Mouse (Mus musculus): ENCODE measurements around the gene Gpd2.

Gene Gpd2

DNA sequence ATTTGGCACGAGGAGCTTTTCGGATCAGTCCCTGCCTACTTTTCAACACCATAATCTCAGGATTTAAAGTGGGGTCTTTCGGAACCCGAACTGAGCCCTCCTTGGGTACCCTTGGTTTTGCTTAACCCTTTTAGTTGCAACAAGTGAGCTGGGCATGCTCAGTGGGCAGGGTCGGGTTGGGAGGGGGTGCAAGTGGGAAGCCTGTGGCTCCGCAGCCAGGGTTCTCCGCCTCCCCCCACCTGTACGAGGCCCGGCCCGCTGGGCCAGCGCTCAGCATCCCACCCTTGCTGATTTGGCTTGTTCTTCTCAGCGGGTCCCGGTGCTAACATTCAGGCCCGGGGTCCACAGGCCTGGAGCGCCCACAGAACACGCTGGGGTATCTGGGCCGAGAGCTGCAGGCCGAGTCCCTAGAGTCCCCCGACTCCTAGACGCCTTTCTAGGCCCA lies at the start of gene Gpd2:
TSS of gene Gpd2 (plus strand) at position 161 of the 445 bp plus-strand sequence.
- no peak for DNase-seq (ENCODE audit: low spot score)

DNA sequence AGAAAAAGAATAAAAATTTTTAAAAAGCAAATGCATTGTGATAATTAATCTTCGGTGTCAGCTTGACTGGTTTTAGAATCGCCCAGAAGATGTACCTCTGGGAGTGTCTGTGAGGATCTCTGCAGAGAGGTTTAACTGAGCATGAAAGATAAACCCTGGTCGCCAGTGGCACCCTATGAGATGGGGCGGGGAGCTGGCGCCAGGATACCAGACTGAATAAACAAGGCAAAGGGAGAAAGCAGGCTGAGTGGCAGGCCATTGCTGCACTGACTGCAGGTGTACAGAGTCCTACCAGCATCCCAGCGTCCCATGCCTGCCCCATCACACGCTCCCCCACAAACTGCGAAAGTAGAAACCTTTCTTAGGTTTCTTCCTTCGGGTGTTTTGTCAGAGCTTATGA lies 49.2 kb upstream of the Gpd2 start:
- DNase-seq (ENCODE audit: low spot score): no peak

DNA sequence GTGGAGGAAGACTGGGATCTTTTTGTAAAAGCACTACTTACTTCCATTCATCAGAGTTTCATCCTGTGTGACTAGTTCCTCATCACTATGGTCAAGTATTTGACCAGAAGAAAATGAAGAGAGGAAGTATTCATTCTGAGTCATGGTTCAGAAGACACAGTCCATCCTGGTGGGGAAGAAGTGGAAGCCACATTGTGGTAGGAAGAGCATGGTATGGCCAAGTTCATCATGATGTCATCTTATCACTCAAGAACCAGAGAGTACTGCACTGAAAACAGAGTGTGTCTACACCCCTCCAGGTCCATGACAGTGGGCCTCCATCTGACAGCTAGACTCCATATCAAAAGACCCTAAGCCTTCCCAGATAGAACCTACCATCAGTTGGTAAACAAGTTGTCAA lies 46.6 kb upstream of the Gpd2 start:
- no peak for DNase-seq (ENCODE audit: low spot score)

DNA sequence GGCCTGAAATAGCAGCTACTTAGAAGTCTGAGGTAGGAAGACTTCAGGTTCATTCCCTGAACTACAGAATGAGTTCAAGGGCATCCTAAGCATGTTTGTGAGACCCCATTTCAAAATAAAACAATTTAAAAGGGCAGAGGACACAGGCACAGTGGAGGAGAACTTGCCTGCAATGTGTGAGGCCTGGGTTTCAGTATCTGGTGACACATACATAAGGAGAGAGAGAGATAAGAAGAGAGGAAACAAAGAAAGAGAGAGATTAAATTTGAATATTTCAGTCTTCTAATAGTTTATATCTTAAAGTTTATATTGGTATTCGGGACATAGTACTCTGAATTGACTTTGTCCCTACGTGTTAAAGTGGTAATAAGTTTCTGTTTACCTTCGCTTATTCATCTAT lies 38.4 kb upstream of the Gpd2 start:
- DNase-seq (ENCODE audit: low spot score): no peak

DNA sequence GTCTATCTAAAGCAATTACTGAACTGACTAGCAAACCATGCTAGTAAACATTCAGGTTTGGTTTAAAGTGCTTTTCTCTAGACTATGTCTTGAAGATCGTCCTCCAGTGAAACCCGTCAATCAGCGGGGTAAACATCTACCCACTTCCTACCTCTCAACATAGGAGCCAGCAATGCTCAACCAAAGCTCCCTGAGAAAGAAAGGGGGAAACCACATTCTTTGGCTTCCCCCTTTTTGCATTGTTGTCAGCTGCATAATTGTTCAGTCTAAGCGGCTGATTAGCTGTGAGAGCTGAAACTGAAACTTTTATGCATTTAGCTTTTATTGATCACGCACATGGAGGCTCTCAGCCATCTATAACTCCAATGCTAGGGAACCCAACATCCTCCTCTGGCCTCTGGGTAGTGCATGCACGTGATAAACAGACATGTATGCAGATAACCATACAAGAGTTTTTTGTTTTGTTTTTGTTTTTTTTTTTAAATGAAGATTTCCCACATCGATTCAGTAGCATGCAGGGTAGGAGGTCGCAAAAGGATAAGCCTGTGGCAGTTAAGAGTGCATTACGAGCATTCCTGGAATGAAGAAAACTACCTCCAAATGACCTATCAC lies 28.9 kb upstream of the Gpd2 start:
- DNase-seq (ENCODE audit: low spot score): no peak

DNA sequence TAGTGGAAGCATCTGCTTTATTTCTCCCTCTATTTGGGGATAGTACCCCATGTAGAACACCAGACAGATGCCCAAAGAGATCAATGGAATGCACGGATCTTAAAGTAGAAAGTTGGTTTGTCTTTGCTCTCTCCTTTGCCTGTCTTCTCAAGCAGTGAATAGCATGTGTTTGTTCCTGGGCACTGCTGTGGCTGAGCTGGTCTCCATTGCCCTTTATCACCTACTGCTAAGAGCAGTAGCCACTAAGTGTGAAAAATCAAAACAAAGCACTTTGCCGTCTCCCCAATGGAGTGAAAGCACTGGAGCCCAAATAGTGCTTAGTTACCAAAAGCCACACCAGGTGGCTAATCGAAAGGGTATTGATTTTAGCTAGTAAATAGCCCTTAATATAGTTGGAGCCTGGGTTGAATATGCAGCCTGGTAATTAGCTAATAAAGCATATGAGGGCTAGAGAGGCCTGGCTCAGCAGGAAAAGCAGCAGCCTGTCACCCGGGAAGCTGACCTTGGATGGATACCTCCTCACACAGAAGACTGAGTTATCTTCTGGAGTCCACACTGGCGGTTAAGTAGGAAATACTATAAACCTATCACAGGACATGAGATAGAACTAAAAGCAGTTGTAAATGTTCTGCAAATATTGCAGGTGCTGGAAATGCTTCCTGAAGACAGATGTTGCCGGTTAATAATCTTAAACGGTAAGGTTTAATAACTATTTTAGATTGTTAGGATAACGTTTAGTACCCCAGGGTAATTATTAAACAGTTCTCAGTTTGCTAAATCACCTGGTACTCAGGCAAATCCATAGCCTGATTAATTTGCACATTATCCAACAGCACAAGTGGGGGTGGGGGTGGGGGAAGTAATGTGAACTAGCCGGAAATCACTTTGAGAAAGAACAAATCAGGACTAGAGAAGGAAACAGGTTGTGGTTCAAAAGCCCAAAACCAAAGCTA lies 26.1 kb upstream of the Gpd2 start:
- DNase-seq (ENCODE audit: low spot score): no peak

DNA sequence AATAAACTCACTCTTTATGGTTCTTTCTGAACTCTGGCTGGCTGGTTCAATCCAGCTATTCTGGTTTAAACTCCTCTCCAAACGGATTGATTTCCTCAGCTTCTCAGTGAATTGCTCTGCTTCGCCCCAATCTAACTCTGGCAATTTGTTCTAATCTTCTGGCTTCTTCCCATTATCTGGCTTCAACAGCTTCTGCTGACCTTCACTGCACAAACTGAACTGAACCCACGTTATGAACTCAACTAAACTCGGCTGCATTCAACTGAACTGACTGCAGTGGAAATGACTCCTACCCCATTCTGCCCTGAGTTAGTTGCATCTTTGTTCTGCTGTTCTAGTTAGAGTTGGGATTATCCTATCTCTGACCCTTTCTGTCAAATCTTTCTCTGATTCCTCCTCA lies 24.1 kb upstream of the Gpd2 start:
- no peak for DNase-seq (ENCODE audit: low spot score)

DNA sequence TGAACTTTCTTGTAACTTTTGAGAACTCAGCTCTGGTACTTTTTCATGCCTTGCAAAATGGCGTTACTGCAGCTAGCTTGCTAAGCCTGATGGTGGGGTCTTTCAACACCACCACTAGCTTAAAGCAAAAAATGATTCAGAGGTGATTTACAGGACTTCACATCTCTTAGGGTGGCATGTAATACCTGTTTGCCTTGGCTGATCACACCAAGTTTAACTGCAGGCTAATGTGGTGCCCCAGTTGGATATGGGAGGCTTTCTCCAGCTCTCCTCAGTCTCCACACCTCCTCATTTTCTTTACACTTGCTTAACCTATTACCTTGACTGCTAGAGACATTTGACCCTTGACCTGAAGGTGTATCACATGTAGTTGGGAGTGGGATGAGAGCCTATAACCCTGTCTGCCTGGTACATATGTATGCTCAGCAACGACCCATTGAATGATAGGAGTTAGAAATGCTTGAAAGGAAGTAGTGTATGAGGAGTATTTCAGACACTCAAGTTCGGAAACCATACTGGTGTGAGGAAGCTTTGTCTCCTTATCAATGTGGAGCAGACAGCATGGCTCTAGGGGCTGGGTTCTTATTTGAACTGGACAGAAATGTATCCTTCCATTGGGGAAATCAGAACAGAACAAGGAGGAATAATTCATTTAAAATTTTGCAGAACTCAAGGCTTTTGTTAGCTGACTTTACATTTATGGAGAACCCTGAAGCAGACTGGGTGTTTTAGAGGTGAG lies 14.0 kb upstream of the Gpd2 start:
- no peak for DNase-seq (ENCODE audit: low spot score)

DNA sequence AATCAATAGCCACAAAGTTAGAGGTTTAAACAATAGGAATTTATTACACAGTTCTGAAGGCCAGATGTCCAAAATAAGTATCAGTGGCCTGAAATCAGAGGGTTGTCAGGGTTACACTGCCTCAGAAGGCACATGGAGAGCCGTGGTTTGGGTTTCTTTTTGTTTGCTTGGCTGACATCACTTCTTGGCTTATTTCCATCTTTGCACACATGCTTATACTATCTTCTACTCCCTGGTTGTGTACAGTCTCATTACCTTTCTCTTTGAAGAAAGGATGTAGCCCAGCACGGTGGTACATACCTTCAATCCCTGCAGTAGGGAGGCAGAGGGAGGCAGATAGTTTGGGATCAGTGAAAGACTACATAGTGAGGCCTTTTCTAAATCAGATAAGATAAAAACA lies 12.2 kb upstream of the Gpd2 start:
- DNase-seq (ENCODE audit: low spot score): no peak

DNA sequence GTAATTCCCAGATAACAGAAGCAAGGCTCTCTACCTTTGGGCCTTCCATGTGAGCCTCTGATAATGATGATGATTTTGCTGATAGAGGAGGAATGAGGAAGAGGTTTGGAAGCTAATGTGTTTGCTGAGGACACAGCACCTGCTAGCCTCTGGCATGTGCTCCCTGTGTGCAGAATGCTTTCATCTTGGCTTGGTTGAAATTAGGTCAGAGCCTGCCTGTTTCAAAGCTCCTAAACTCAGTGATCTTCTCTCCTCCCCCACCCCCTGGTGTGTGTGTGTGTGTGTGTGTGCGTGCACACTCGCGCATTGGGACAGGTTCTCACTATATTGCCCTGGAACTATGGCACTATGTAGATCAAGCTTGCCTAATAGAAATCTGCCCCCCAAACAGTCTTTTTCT lies 10.0 kb upstream of the Gpd2 start:
- no peak for DNase-seq (ENCODE audit: low spot score)

DNA sequence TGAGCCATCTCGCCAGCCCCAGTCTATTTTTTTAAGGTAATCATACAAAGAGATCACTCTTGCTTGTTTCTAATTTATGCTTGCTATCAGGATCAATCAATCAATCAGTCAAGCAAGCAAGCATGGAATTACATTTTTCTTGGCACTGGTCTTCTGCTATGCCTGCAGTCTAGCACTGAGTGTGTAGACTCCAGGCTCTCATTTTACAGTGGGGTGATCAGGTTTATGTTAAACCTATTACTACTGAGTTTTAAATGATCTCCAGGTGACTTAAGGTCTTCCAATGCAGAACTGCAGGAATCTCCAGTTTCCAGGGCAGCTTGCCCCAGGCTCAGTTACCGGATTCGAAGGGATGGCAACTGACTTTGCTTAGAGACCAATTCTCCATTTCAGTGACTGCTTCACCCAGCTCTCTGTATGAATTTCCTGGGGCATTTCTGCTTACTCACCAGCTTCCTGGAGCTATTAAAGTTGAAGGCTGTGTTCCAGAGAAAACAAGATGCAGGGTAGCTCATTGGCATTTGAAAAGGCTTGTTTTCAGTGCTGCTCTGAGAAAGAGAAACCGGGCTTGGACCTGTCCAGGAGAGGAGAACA lies 7.7 kb upstream of the Gpd2 start:
- DNase-seq (ENCODE audit: low spot score): no peak

DNA sequence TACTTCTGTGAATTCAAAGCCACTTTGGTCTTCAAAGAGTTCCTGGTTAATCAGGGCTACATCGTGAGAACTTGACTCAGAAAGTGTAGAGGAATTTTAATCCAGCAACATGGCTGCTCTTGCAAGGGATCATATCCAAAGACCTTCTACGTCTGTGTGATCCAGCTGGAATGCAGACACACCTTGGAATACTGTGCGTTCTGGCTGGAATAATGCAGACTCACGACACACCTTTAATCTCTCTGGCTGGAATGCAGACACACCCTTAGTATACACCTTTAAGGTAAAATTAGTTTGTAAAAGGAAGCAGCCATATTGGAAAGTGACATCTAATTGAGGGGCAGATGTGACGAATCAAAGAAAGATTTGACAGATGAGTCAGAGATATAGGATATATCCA lies 6.0 kb upstream of the Gpd2 start:
- DNase-seq (ENCODE audit: low spot score): no peak

DNA sequence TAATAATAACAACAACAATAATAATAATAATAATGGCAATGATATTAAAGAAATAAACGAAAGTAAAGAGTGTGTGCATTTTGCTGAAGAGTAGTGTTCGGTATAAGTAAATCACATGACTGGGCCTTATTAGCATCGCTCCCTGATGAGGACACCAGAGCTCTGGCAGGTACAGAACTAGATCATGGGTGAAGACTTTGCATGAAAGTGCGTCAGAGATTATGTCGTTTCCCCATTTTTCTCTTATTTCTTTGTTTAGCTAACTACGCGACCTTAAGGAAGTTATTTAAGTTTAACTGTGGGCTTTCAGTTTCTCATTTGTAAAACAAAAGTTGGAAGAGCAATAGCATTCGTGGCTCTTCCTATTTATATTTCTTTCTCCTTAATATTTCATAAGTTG lies 5.1 kb upstream of the Gpd2 start:
- no peak for DNase-seq (ENCODE audit: low spot score)

DNA sequence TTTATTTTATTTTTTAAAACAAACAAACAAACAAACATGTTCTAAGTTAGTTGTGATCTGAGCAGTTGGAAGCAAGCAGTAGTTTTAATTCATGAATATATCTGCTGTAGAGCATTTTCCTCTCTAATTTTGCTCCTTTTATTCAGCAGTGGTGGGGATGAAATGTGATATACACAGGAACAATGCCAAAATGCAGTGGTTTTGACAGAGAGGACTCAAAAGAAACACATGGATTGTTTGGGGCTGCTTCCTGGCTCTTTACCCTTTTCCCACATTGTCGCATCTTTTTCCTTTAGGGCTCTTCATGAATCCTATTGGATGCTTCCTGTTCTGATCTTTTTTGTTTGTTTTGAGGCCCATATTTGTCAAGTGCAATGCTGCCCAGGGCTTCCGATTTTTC lies 1.2 kb upstream of the Gpd2 start:
- DNase-seq (ENCODE audit: low spot score): no peak

DNA sequence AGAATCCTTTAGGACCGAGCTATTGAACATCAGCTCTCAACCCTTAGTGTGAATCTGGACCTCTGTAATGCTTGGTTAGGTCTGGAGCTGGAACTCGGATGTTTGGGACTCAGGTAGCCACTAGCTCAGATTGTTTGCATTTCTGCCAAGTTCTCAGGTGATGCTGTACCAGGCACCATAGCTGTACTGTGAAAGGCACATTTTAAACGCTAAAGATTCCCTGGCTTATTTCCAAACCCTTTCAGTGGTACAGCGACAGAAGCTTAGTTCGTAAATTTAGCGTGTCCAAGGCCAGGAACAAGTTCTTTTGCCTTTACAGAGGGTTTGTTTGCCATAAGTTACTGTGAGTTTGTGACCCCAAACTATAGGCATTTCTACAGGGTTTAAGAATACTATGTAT lies 409 bp upstream of the Gpd2 start:
- DNase-seq (ENCODE audit: low spot score): no peak

DNA sequence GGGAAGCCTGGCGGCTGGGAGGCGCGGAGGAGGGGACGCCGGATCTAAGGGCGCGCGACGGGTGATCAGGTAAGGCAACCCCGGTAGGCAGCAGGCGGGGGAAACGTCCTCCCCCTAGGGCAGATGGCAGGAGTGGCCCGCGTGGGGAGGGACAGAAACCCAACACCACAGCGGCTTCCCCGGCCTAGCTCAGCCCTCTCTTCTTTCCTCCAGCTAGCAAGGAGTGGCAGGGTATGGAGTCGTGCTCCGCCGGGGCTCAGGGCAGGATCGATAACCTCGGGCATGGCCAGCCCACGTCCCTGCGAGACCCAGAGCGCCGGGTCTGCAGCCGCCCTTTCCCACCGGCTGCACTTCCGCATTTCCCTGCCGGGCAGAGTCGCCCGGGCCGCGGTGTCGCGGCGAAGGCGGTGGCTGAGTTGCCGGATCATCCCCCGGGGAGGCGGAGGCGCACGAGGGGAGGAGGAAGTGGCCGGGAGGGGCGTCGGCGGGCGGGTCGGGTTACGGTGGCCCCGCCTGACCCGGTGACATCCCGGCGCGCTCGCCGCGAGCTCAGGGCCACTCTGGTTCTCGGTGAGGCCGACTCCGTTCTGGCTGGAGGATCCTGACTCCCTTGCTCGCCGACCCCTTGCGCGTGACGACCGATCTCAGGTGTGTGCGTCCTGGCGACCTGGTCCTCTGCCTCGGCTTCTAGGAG lies 632 bp downstream of the Gpd2 start:
- DNase-seq (ENCODE audit: low spot score): peak; percentile 15

DNA sequence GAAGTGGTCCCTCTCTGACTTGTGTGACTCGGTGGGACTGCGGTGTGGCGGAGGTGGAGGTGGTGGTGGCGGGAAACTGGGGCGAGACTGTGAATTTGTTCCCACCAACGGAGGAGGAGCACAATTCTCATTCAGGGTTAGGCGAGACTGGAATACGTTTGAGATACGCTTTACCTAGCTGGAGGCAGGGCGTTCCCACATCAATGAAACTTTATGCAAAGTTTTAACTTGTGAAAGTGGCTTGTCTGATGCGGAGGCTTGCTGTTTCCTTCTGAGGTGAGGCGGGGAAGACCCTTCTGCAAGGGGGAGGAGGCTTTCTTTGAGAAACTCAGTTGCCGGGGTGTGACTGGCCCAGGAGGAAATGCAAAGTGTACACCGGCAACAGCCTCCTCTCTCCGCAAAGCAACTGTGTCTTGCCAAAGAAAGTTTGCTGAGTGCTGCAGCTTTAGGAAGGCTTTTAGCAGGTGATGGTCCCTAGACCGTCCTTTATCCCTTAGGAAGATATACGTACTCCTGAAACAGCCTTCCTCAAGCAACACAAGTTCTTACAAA lies 1.3 kb downstream of the Gpd2 start:
- DNase-seq (ENCODE audit: low spot score): no peak

DNA sequence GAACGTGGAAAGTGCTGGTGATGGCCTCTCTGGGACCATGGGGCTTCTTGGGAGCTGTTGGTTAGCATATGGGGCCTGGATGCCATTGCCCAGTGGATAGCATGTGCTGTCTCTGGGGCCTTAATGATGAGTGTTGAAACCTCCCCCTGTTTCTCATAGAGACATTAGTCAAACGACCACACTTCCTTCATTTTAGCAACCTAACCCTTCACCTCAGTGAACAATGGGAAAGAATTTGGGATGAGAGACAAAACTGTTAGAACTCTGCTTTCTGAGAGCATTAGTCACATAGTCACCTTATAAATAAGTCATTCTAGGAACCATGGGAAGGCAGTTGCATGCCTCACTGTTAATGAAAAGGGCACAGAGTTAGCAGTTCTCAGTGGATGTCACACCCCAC lies 1.9 kb downstream of the Gpd2 start:
- no peak for DNase-seq (ENCODE audit: low spot score)

DNA sequence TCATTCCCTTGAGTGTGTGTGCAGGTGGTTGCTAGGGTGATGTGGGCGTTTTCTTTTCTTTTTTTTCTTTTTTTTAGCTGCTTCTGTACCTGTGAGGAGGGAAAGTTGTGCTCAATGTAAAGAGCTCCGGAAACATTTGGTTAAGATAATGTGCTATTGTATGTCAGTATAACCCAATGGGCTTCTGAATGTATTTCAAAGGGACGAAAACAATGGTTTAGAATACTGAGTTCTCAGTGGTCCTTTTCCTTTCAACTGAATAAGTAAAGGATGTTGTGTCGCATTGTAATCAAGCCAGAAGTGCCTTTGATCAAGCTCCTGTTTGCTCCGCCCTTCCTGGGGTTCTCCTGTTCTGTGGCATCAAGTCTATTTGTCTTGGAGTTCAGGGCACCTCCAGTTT lies 6.6 kb downstream of the Gpd2 start:
- no peak for DNase-seq (ENCODE audit: low spot score)

DNA sequence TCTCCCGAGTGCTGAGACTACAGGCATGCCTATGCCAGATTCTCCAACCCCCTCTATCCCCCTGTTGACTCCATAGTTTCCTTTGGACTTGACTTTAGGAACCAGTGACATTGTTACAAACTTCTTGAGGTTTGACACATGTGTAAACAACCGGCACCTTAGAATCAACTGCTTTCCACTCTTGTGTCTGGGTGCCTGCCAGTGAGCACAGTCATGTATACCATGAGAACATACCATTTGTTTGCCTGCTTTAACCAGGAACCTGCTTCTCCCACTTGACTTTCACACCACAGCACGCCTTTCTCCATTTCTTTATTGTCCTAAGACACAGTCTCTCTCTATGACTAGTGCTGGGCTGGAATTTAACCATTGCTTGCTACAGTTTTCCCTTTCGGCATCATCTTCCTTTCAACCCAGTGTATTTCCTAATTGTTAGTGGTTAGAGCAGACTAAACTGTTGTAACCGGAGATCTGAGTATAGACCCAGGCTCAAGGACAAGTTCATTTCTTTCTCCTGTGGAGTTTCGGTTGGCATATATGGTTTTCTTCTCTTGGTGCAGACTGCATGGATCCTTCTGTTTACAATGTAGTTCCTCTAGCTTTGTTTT lies 8.4 kb downstream of the Gpd2 start:
- DNase-seq (ENCODE audit: low spot score): no peak

DNA sequence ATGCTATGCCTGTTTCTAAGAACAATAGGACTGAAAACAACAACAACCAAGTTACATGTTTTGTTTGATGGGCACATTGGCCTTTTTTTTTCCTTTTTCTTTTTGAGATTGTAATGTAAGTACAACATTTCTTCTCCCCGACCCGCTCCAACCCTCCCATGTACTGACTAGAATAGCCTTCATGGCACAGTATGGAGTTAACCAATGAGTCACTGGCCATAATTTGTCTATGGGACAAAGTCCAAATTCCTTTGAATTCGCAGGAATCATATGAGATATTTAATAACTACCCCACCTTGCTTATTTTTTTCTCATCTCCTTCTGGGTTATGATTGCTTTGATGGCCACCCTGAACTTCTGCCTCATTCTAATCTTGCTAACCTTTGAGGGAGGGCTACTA lies 12.7 kb downstream of the Gpd2 start:
- no peak for DNase-seq (ENCODE audit: low spot score)
